Mouse (Mus musculus): ENCODE data around the gene Kit. TPM values are rescaled to one million over a fixed set of nuclear protein-coding genes. Genes with fewer than 3 reads are reported as not detected.
A peak's percentile ranks its signal among the peaks of the same experiment; 100 is the strongest.

Gene Kit
- polyA plus RNA-seq, 1 experiment from 2014 or later, result 19.6 TPM

GRCm38 (mm10) chr5:75579646-75580268 is 5.0 kb downstream of the Kit start:
- ATAC-seq (ENCODE audit: low FRiP score) (no peak), DNase-seq (ENCODE audit: low spot score, missing footprints) (peak; percentile 68)
- Histone ChIP-seq H3K4me2 (no peak overlapping the region), H3K9ac (ENCODE audit: low read length) (no peak overlapping the region), H3K36me3 (ENCODE audit: control insufficient read depth, insufficient read depth, low read length) (no peaks in the 10 kb centered on the region), H3K27me3 (ENCODE audit: control insufficient read depth, insufficient read depth, low read length) (peaks cover 4% of the 10 kb centered on the region; the same call in 1 of the 2 replicates), H3K4me1 (ENCODE audit: control insufficient read depth, insufficient read depth, low read length) (peaks cover 8% of the 10 kb centered on the region), H3K27ac (ENCODE audit: low read depth, low read length) (no peak overlapping the region), H3K9me3 (ENCODE audit: control insufficient read depth, low read length) (no peaks in the 10 kb centered on the region), H3K4me3 (ENCODE audit: low read depth, low read length) (no peak overlapping the region)
- 87% methylated on average over 11 of the region's 11 CpGs for WGBS

GRCm38 (mm10) chr5:75581926-75582325 is 7.2 kb downstream of the Kit start:
- H3K9me3 ChIP-seq (ENCODE audit: control insufficient read depth, low read length), result no peaks in the 10 kb centered on the region
- no peak overlapping the region for H3K27ac ChIP-seq (ENCODE audit: low read depth, low read length)
- no peaks in the 10 kb centered on the region for H3K4me1 ChIP-seq (ENCODE audit: control insufficient read depth, insufficient read depth, low read length)
- no peaks in the 10 kb centered on the region for H3K36me3 ChIP-seq (ENCODE audit: control insufficient read depth, insufficient read depth, low read length)
- H3K27me3 ChIP-seq (ENCODE audit: control insufficient read depth, insufficient read depth, low read length), result no peaks in the 10 kb centered on the region
- DNase-seq (ENCODE audit: low spot score, missing footprints) (peak; percentile 51), ATAC-seq (ENCODE audit: low FRiP score) (no peak)
- H3K4me2 ChIP-seq, result no peak overlapping the region
- 95% methylated on average over 7 of the region's 7 CpGs for WGBS
- H3K4me3 ChIP-seq (ENCODE audit: low read depth, low read length), result no peak overlapping the region
- no peak overlapping the region for H3K9ac ChIP-seq (ENCODE audit: low read length)

DNA sequence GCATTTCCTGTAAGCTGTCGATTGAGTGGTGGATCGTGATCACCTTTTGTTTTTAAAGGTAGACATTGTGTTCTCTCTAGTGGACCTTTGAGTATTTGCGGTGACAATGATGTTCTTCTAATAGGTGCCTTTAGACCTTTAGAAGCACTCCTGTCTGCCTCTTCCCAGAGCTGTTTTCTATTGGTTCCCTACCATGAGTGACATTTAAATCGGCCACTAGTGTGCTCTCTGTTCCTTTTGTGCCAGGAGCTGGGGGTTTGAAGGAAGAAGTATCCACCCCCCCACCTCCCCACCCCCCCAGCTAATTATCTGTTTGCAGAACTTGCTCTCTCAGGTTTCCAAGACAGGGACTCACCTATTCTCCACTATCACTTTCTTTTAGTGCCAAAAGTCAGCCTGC is 13.1 kb downstream of the Kit start:
- 0 out of 2 replicates have a peak, but pooled peaks cover 3% of the 10 kb centered on the region for H3K4me1 ChIP-seq (ENCODE audit: control insufficient read depth, insufficient read depth, low read length)
- H3K36me3 ChIP-seq (ENCODE audit: control insufficient read depth, insufficient read depth, low read length), result no peaks in the 10 kb centered on the region
- no peaks in the 10 kb centered on the region for H3K9me3 ChIP-seq (ENCODE audit: control insufficient read depth, low read length)
- WGBS, result 96% methylated on average over 4 of the region's 4 CpGs
- H3K4me3 ChIP-seq (ENCODE audit: low read depth, low read length), result no peak overlapping the region
- no peak overlapping the region for H3K9ac ChIP-seq (ENCODE audit: low read length)
- ATAC-seq (ENCODE audit: low FRiP score) (no peak), DNase-seq (ENCODE audit: low spot score, missing footprints) (no peak)
- H3K27me3 ChIP-seq (ENCODE audit: control insufficient read depth, insufficient read depth, low read length), result no peaks in the 10 kb centered on the region
- H3K27ac ChIP-seq (ENCODE audit: low read depth, low read length), result no peak overlapping the region
- no peak overlapping the region for H3K4me2 ChIP-seq

GRCm38 (mm10) chr5:75589552-75590346 is 15.0 kb downstream of the Kit start:
- H3K27me3 ChIP-seq (ENCODE audit: control insufficient read depth, insufficient read depth, low read length), result no peaks in the 10 kb centered on the region

GRCm38 (mm10) chr5:75590961-75591360 is 16.2 kb downstream of the Kit start:
- no peaks in the 10 kb centered on the region for H3K27me3 ChIP-seq (ENCODE audit: control insufficient read depth, insufficient read depth, low read length)
- WGBS, result 57% methylated on average over 6 of the region's 6 CpGs

More at GRCm38 (mm10) chr5:75589552-75590346, 15.0 kb downstream of the Kit start:
- H3K36me3 ChIP-seq (ENCODE audit: control insufficient read depth, insufficient read depth, low read length), result no peaks in the 10 kb centered on the region
- H3K27ac ChIP-seq (ENCODE audit: low read depth, low read length), result no peak overlapping the region
- 90% methylated on average over 15 of the region's 15 CpGs for WGBS
- H3K4me1 ChIP-seq (ENCODE audit: control insufficient read depth, insufficient read depth, low read length), result 0 out of 2 replicates have a peak, but pooled peaks cover 3% of the 10 kb centered on the region
- H3K9ac ChIP-seq (ENCODE audit: low read length), result no peak overlapping the region
- DNase-seq (ENCODE audit: low spot score, missing footprints) (no peak), ATAC-seq (ENCODE audit: low FRiP score) (no peak)
- no peak overlapping the region for H3K4me2 ChIP-seq
- no peak overlapping the region for H3K4me3 ChIP-seq (ENCODE audit: low read depth, low read length)
- no peaks in the 10 kb centered on the region for H3K9me3 ChIP-seq (ENCODE audit: control insufficient read depth, low read length)

DNA sequence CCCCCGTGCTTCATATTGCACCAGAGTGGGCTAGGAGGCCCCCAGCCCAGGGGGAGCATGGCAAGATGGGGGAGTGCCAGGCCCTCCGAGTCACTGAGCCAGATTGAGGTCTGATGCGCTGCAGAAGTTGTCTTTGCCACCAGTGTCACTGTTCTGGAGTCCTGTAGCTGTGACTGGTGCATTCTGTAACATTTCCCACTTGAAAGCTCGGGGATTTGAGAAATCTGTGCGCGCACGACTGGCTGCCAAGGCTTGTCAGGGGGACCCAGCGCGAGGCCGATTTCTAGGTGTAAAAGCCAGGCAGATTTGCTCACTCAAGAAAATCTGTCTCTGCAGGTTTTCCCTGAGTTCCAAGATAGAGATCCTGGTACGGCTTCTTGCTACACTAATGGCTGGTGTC is 16.9 kb downstream of the Kit start:
- Histone ChIP-seq H3K36me3 (ENCODE audit: control insufficient read depth, insufficient read depth, low read length) (no peaks in the 10 kb centered on the region), H3K27ac (ENCODE audit: low read depth, low read length) (no peak overlapping the region), H3K4me1 (ENCODE audit: control insufficient read depth, insufficient read depth, low read length) (0 out of 2 replicates have a peak, but pooled peaks cover 5% of the 10 kb centered on the region), H3K4me2 (no peak overlapping the region), H3K9ac (ENCODE audit: low read length) (no peak overlapping the region), H3K4me3 (ENCODE audit: low read depth, low read length) (no peak overlapping the region), H3K27me3 (ENCODE audit: control insufficient read depth, insufficient read depth, low read length) (no peaks in the 10 kb centered on the region), H3K9me3 (ENCODE audit: control insufficient read depth, low read length) (no peaks in the 10 kb centered on the region)
- ATAC-seq (ENCODE audit: low FRiP score) (no peak), DNase-seq (ENCODE audit: low spot score, missing footprints) (no peak)
- 74% methylated on average over 11 of the region's 11 CpGs for WGBS

More at GRCm38 (mm10) chr5:75590961-75591360, 16.2 kb downstream of the Kit start:
- ATAC-seq (ENCODE audit: low FRiP score), result no peak
- Histone ChIP-seq H3K4me1 (ENCODE audit: control insufficient read depth, insufficient read depth, low read length) (0 out of 2 replicates have a peak, but pooled peaks cover 3% of the 10 kb centered on the region), H3K27ac (ENCODE audit: low read depth, low read length) (no peak overlapping the region), H3K36me3 (ENCODE audit: control insufficient read depth, insufficient read depth, low read length) (no peaks in the 10 kb centered on the region), H3K4me3 (ENCODE audit: low read depth, low read length) (no peak overlapping the region), H3K9ac (ENCODE audit: low read length) (no peak overlapping the region), H3K9me3 (ENCODE audit: control insufficient read depth, low read length) (no peaks in the 10 kb centered on the region), H3K4me2 (no peak overlapping the region)
- DNase-seq (ENCODE audit: low spot score, missing footprints), result no peak

GRCm38 (mm10) chr5:75595319-75595718 is 20.6 kb downstream of the Kit start:
- DNase-seq (ENCODE audit: low spot score, missing footprints), result no peak
- H3K9me3 ChIP-seq (ENCODE audit: control insufficient read depth, low read length), result no peaks in the 10 kb centered on the region
- H3K36me3 ChIP-seq (ENCODE audit: control insufficient read depth, insufficient read depth, low read length), result no peaks in the 10 kb centered on the region
- no peak overlapping the region for H3K27ac ChIP-seq (ENCODE audit: low read depth, low read length)
- ATAC-seq (ENCODE audit: low FRiP score), result no peak
- H3K9ac ChIP-seq (ENCODE audit: low read length), result no peak overlapping the region
- no peak overlapping the region for H3K4me2 ChIP-seq
- peaks cover 11% of the 10 kb centered on the region for H3K4me1 ChIP-seq (ENCODE audit: control insufficient read depth, insufficient read depth, low read length)
- no peak overlapping the region for H3K4me3 ChIP-seq (ENCODE audit: low read depth, low read length)
- no peaks in the 10 kb centered on the region for H3K27me3 ChIP-seq (ENCODE audit: control insufficient read depth, insufficient read depth, low read length)
- 86% methylated on average over 10 of the region's 10 CpGs for WGBS

- 54% methylated on average over 14 of the region's 14 CpGs for WGBS
- no peak overlapping the region for H3K27ac ChIP-seq (ENCODE audit: low read depth, low read length)
- no peak for ATAC-seq (ENCODE audit: low FRiP score)
- DNase-seq (ENCODE audit: low spot score, missing footprints), result no peak
- H3K4me2 ChIP-seq, result no peak overlapping the region
- H3K36me3 ChIP-seq (ENCODE audit: control insufficient read depth, insufficient read depth, low read length), result no peaks in the 10 kb centered on the region
- no peaks in the 10 kb centered on the region for H3K27me3 ChIP-seq (ENCODE audit: control insufficient read depth, insufficient read depth, low read length)
- peaks cover 10% of the 10 kb centered on the region for H3K4me1 ChIP-seq (ENCODE audit: control insufficient read depth, insufficient read depth, low read length)
- no peak overlapping the region for H3K4me3 ChIP-seq (ENCODE audit: low read depth, low read length)
- H3K9ac ChIP-seq (ENCODE audit: low read length), result no peak overlapping the region
- H3K9me3 ChIP-seq (ENCODE audit: control insufficient read depth, low read length), result no peaks in the 10 kb centered on the region
Measured at GRCm38 (mm10) chr5:75596211-75596610, 21.5 kb downstream of the Kit start.

DNA sequence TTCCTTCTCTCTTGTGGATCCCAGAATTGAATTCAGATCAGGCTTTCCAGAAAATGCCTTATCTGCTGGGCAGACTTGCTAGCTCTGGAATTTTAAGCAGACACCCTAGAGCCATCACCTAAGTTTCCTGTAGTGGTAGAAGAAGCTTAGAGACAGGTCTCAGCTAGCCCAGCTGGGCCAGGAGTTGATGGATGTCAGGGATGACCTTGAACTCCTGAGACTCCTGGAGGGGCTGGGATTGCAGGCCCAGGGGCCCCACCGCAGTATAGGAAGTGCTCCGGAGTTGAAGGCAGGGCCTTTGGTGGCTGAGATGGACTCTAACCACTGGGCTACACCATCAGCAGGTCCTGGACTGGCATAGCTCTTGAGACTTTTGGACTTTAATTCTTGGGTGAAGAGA is 22.6 kb downstream of the Kit start:
- H3K4me2 ChIP-seq, result no peak overlapping the region
- no peaks in the 10 kb centered on the region for H3K9me3 ChIP-seq (ENCODE audit: control insufficient read depth, low read length)
- ATAC-seq (ENCODE audit: low FRiP score), result no peak
- H3K4me1 ChIP-seq (ENCODE audit: control insufficient read depth, insufficient read depth, low read length), result peaks cover 8% of the 10 kb centered on the region
- H3K27me3 ChIP-seq (ENCODE audit: control insufficient read depth, insufficient read depth, low read length), result no peaks in the 10 kb centered on the region
- no peaks in the 10 kb centered on the region for H3K36me3 ChIP-seq (ENCODE audit: control insufficient read depth, insufficient read depth, low read length)
- H3K27ac ChIP-seq (ENCODE audit: low read depth, low read length), result no peak overlapping the region
- DNase-seq (ENCODE audit: low spot score, missing footprints), result no peak
- 89% methylated on average over 2 of the region's 2 CpGs for WGBS
- H3K9ac ChIP-seq (ENCODE audit: low read length), result no peak overlapping the region
- no peak overlapping the region for H3K4me3 ChIP-seq (ENCODE audit: low read depth, low read length)

Data from midbrain, embryonic 11.5 days (tissue).